Mouse (Mus musculus): ENCODE results near the gene Gm49383.
A peak's percentile ranks its signal among the peaks of the same experiment; 100 is the strongest.

The Gm49383 gene

GRCm38 (mm10) chr12:69196444-69197377, at the start of gene Gm49383:
Gm49383 (minus strand) TSS chr12:69197104.
- peak; percentile 78 for DNase-seq (ENCODE audit: low read depth, low spot score)

GRCm38 (mm10) chr12:69241771-69242431, 45.0 kb upstream of the Gm49383 start:
- DNase-seq (ENCODE audit: low read depth, low spot score): peak; percentile 74

- no peak for DNase-seq (ENCODE audit: low read depth, low spot score)
Measured at GRCm38 (mm10) chr12:69241405-69241770, 44.5 kb upstream of the Gm49383 start.

GRCm38 (mm10) chr12:69240876-69241275, 44.0 kb upstream of the Gm49383 start, which contains the start of gene Klhdc1:
Klhdc1 (plus strand) TSS chr12:69241176.
- DNase-seq (ENCODE audit: low read depth, low spot score): no peak

- no peak for DNase-seq (ENCODE audit: low read depth, low spot score)
Measured at GRCm38 (mm10) chr12:69238284-69238683, 41.4 kb upstream of the Gm49383 start.

GRCm38 (mm10) chr12:69235782-69236181, 38.9 kb upstream of the Gm49383 start:
- DNase-seq (ENCODE audit: low read depth, low spot score): no peak

GRCm38 (mm10) chr12:69229251-69229650, 32.3 kb upstream of the Gm49383 start:
- DNase-seq (ENCODE audit: low read depth, low spot score): peak; percentile 81

- peak; percentile 90 for DNase-seq (ENCODE audit: low read depth, low spot score)
Measured at GRCm38 (mm10) chr12:69227776-69228466, 31.0 kb upstream of the Gm49383 start, which contains the start of gene Pole2. Pole2 (minus strand) TSS chr12:69228195.

GRCm38 (mm10) chr12:69220613-69221277, 23.8 kb upstream of the Gm49383 start:
- DNase-seq (ENCODE audit: low read depth, low spot score): no peak

GRCm38 (mm10) chr12:69216587-69216986, 19.7 kb upstream of the Gm49383 start:
- no peak for DNase-seq (ENCODE audit: low read depth, low spot score)

- DNase-seq (ENCODE audit: low read depth, low spot score): no peak
Measured at GRCm38 (mm10) chr12:69215000-69215785, 18.3 kb upstream of the Gm49383 start.

- no peak for DNase-seq (ENCODE audit: low read depth, low spot score)
Measured at GRCm38 (mm10) chr12:69214393-69214792, 17.5 kb upstream of the Gm49383 start.

- no peak for DNase-seq (ENCODE audit: low read depth, low spot score)
Measured at GRCm38 (mm10) chr12:69213186-69213777, 16.4 kb upstream of the Gm49383 start.

- DNase-seq (ENCODE audit: low read depth, low spot score): peak; percentile 54
Measured at GRCm38 (mm10) chr12:69211057-69211456, 14.2 kb upstream of the Gm49383 start.

- DNase-seq (ENCODE audit: low read depth, low spot score): no peak
Measured at GRCm38 (mm10) chr12:69210056-69210979, 13.4 kb upstream of the Gm49383 start.

- DNase-seq (ENCODE audit: low read depth, low spot score): peak; percentile 34
Measured at GRCm38 (mm10) chr12:69208520-69208919, 11.6 kb upstream of the Gm49383 start.

- no peak for DNase-seq (ENCODE audit: low read depth, low spot score)
Measured at GRCm38 (mm10) chr12:69207926-69208325, 11.0 kb upstream of the Gm49383 start.

- no peak for DNase-seq (ENCODE audit: low read depth, low spot score)
Measured at GRCm38 (mm10) chr12:69207396-69207795, 10.5 kb upstream of the Gm49383 start.

Measured in CD4-positive, CD25-positive, alpha-beta regulatory T cell, adult 2 months (primary cell).